Comparison of ENCODE assay signal across 13 mouse cellular contexts in genomic region chr12:11837819-11838472, GRCm38 (mm10).
A peak's percentile ranks its signal among the peaks of the same experiment; 100 is the strongest.
DNase-seq lines count a peak whose midpoint lies in the region; ATAC-seq lines count a peak whose summit lies in the region.
"Had no signal": no experiment of that assay in that cellular context is flagged by ENCODE, and none has a peak within 500 bp of the region (broad histone marks: within the 10 kb centered on the region; RNA-seq: fewer than 3 reads in every experiment).

No protein-coding gene starts in this region.

- WGBS in hindbrain, embryonic 16.5 days: 60% methylated on average over 3 of the region's 3 CpGs
- 67% methylated on average over 3 of the region's 3 CpGs for WGBS in hindbrain, embryonic 11.5 days

- H3K4me3 ChIP-seq in hindbrain, embryonic 16.5 days (ENCODE audit: low read length): no peak overlapping the region
- no peak overlapping the region for H3K4me3 ChIP-seq in hindbrain, embryonic 11.5 days (ENCODE audit: low read depth, low read length)
- H3K4me3 ChIP-seq: heart, adult 2 months; hindbrain, embryonic 13.5 days; liver, embryonic 12.5 days had no signal

- intact Hi-C loops in left cerebral cortex, postnatal 10 days (cut with DNase I): no loop called here

- no peaks in the 10 kb centered on the region for H3K9me3 ChIP-seq in hindbrain, embryonic 16.5 days (ENCODE audit: control insufficient read depth, low read length)
- no peaks in the 10 kb centered on the region for H3K9me3 ChIP-seq in hindbrain, embryonic 11.5 days (ENCODE audit: control insufficient read depth, low read length)
- H3K9me3 ChIP-seq: hindbrain, embryonic 13.5 days; liver, embryonic 12.5 days had no signal

- peak; percentile 76 for ATAC-seq in hindbrain, embryonic 16.5 days
- no peak for ATAC-seq in hindbrain, embryonic 11.5 days (ENCODE audit: low FRiP score)
- ATAC-seq: liver, embryonic 12.5 days; midbrain, embryonic 16.5 days had no signal

- no peaks in the 10 kb centered on the region for H3K36me3 ChIP-seq in hindbrain, embryonic 16.5 days (ENCODE audit: control insufficient read depth, insufficient read depth, low read length)
- no peaks in the 10 kb centered on the region for H3K36me3 ChIP-seq in hindbrain, embryonic 11.5 days (ENCODE audit: control insufficient read depth, insufficient read depth, low read length)
- H3K36me3 ChIP-seq: hindbrain, embryonic 13.5 days; liver, embryonic 12.5 days had no signal

- no peaks in the 10 kb centered on the region for H3K4me1 ChIP-seq in hindbrain, embryonic 16.5 days (ENCODE audit: control insufficient read depth, insufficient read depth, low read depth, low read length)
- H3K4me1 ChIP-seq in hindbrain, embryonic 11.5 days (replicated peaks; ENCODE audit: control insufficient read depth, insufficient read depth, low read length): no peaks in the 10 kb centered on the region
- H3K4me1 ChIP-seq: hindbrain, embryonic 13.5 days; liver, embryonic 12.5 days had no signal

- DNase-seq in hindbrain, embryonic 11.5 days (ENCODE audit: low spot score): no peak
- DNase-seq in frontal cortex, adult 2 months (ENCODE audit: extremely low spot score in 1 of 2, low spot score in 1 of 2): peak; percentile 7 to 69
- peak; percentile 21 to 36 for DNase-seq in left cerebral cortex, postnatal 10 days (ENCODE audit: extremely low spot score in 1 of 2, low spot score in 2 of 2)
- DNase-seq in lung, postnatal 36 days: peak; percentile 65
- no peak for DNase-seq in adrenal gland, adult (ENCODE audit: inconsistent age in 2 of 2, low spot score in 1 of 2)
- no peak for DNase-seq in retina, embryonic 14.5 days (ENCODE audit: low spot score)
- no peak for DNase-seq in gastrocnemius, postnatal 25 days
- DNase-seq: adrenal gland, adult 2 months; heart, adult 2 months had no signal

- H3K9ac ChIP-seq in hindbrain, embryonic 16.5 days (ENCODE audit: low read depth, low read length): no peak overlapping the region
- H3K9ac ChIP-seq in hindbrain, embryonic 11.5 days (ENCODE audit: low read depth, low read length): no peak overlapping the region
- H3K9ac ChIP-seq: hindbrain, embryonic 13.5 days; liver, embryonic 12.5 days had no signal

- no peaks in the 10 kb centered on the region for H3K27me3 ChIP-seq in hindbrain, embryonic 16.5 days (replicated peaks; ENCODE audit: control insufficient read depth, insufficient read depth, low read length)
- no peaks in the 10 kb centered on the region for H3K27me3 ChIP-seq in hindbrain, embryonic 11.5 days (ENCODE audit: control insufficient read depth, insufficient read depth, low read length)
- H3K27me3 ChIP-seq: hindbrain, embryonic 13.5 days; liver, embryonic 12.5 days had no signal

- H3K27ac ChIP-seq in hindbrain, embryonic 16.5 days (ENCODE audit: low read depth, low read length): no peak overlapping the region
- no peak overlapping the region for H3K27ac ChIP-seq in hindbrain, embryonic 11.5 days (ENCODE audit: low read depth, low read length)
- H3K27ac ChIP-seq: heart, adult 2 months; hindbrain, embryonic 13.5 days; liver, embryonic 12.5 days had no signal

- H3K4me2 ChIP-seq in hindbrain, embryonic 16.5 days (ENCODE audit: low read length): no peak overlapping the region
- H3K4me2 ChIP-seq in hindbrain, embryonic 11.5 days (replicated peaks; ENCODE audit: low read depth, low read length): no peak overlapping the region
- H3K4me2 ChIP-seq: hindbrain, embryonic 13.5 days; liver, embryonic 12.5 days had no signal

Comparison
In these comparisons a context has a peak if more than half of its experiments do, and no peak if none do; other contexts are left out.
1. DNase-seq: peak in frontal cortex, adult 2 months (2 of 2), left cerebral cortex, postnatal 10 days (2 of 2) and lung, postnatal 36 days (single experiment); none in hindbrain, embryonic 11.5 days (single experiment), adrenal gland, adult (0 of 2), retina, embryonic 14.5 days (single experiment) and gastrocnemius, postnatal 25 days (single experiment).